Mouse (Mus musculus): ENCODE results near the gene Cux1.

- no peak for TF ChIP-seq CTCF (IDR thresholded peaks at IDR 0.05; ENCODE audit: extremely low read depth, insufficient read depth, insufficient read length, insufficient replicate concordance)
- TF ChIP-seq POLR2A (IDR thresholded peaks at IDR 0.05; ENCODE audit: low read depth, low read length), result no peak
Observed at GRCm38 (mm10) chr5:136464128-136464527, 103.2 kb downstream of the Cux1 start.
